Mouse (Mus musculus): ENCODE data around the gene Gid8.

Gid8 gene

DNA sequence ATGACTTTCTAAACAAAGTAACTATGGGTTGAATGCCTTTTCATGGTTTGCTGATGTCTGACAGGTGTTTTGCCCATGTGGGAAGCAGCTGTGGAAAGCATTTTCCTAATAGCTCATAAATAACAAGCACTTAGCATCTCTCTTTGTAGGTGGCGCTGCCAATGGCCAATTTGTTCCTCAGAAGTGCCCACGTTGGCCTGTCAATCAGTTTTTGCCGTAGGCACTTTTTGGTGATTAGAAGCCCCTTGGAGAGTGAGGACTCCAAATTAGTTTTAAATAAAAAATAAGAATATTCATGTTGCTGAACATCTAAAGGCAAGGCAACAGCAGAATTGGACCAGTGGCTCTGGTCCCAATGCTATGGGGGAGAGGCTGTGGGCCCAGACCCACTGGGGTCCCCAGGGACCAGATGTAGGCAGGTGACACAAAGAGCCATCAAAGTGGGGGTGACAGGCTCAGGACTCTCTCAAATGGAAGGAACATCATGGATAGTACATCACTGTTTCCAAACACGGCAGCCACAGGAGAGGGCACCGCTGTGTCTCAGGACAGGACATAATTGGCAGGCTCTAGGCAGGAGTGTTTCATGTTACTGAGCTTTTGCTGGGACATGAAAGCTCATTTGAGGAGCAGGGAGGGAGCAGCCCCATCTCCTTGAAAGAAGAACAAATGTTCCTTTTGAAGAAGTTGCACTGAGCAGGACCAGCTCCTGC lies 45.2 kb downstream of the Gid8 start:
- no peak for DNase-seq

DNA sequence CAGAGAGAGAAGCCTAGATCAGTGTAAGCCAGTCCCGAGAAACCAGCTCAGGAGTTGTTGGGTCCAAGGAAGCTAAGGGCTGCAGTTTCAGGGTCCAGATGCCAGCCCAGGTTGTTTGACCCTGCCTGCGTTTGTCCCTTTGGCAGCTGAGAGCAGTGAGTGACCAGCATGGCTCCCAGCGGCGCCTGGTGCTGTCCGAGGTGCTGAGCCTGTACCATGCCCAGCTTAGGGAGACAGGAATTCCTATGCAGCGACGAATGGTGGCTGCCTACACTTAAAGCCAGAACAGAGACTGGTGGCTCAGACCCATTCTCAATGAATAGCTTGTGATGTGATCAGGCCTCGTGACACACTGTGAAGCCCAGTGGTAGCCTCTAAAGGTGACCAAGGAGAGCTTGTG lies 46.0 kb downstream of the Gid8 start:
- DNase-seq, result no peak

- DNase-seq, result no peak
Observed at GRCm38 (mm10) chr2:180756786-180757185, 46.9 kb downstream of the Gid8 start.

DNA sequence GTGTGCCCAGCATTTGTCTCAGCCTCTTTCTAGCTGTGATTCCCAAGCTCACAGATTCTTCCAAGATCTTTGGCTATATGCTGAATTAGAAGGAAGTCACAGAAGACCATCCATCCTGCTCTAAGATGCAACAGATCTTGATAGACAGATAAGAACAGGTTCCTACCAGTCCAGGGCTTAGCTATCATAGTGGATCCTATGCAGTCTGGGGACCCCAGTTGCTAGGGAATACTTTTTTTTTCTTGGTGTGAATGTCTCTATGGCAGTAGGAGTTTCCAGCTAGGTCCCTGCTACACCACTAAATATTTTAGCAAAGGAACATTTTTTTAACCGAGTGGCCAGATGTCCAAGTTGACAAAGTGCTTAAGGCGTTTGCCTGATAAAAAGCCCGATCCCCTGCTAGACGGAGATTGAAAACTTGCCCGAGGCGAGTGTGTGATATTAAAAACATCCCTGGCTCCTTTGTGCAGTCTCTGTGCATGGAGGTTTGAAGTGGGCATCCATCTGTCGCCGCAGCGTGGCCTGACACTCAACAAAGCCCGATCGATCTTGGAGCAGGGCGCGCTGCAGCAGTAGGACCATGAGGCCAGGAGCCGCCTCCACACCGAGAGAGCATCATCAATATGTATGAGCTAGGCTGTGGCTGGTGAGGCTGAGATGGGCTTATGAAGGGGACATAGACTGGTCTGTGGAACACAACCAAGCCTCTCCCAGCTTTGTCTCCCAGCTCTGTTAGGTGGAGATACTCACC lies 48.8 kb downstream of the Gid8 start:
- DNase-seq, result no peak

- DNase-seq, result no peak
Observed at GRCm38 (mm10) chr2:180764986-180765385, 55.1 kb downstream of the Gid8 start.

GRCm38 (mm10) chr2:180765713-180766112 lies 55.8 kb downstream of the Gid8 start:
- DNase-seq, result no peak

All from right cerebral cortex, postnatal 4 days (tissue).